In the genomic region with DNA sequence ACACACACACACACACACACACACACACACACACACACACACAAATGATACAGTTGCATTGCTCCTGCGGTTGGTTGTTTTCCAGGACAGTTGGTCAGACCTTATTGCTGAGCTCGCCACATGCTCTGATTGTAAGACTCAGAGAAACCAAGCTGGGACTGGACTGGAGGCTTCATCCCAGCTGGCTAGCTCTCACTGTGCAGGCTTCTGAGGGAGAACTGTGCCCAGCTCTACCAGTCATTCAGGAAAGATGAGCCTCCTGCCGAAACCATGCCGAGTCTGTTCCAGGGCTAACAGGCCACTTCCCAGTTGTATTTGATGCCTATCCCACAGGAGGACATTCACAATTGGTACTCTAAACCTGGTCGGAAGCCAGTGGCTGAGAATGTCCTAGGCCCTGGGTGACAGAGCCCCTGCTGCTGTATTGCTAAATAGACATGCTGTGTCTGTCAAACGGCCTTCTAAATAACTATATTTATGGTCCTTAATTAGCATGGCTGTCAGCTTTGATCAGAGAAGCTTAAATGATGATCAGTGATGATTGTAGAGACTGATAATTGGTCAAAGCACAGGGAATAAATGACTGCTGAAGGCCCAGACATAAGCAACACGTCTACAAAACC, we compare ENCODE assay signal across 13 mouse cellular contexts.
A peak's percentile ranks its signal among the peaks of the same experiment; 100 is the strongest.
DNase-seq lines count a peak whose midpoint lies in the region; ATAC-seq lines count a peak whose summit lies in the region.
"Had no signal": no experiment of that assay in that cellular context is flagged by ENCODE, and none has a peak within 500 bp of the region (broad histone marks: within the 10 kb centered on the region; RNA-seq: fewer than 3 reads in every experiment).

No protein-coding gene starts in this region.

- H3K9ac ChIP-seq in forebrain, embryonic 14.5 days (ENCODE audit: low read length), result no peak overlapping the region
- H3K9ac ChIP-seq in neural tube, embryonic 12.5 days, result no peak overlapping the region
- H3K9ac ChIP-seq: limb, embryonic 12.5 days had no signal

- H3K36me3 ChIP-seq in forebrain, embryonic 14.5 days (ENCODE audit: control insufficient read depth, insufficient read depth, low read length), result no peaks in the 10 kb centered on the region
- no peaks in the 10 kb centered on the region for H3K36me3 ChIP-seq in neural tube, embryonic 12.5 days
- H3K36me3 ChIP-seq: limb, embryonic 12.5 days had no signal

- no peak overlapping the region for H3K27ac ChIP-seq in forebrain, embryonic 14.5 days (ENCODE audit: low read depth, low read length)
- H3K27ac ChIP-seq in neural tube, embryonic 12.5 days, result no peak overlapping the region
- H3K27ac ChIP-seq: limb, embryonic 12.5 days had no signal

- H3K9me3 ChIP-seq in forebrain, embryonic 14.5 days (replicated peaks; ENCODE audit: control insufficient read depth, low read length), result no peaks in the 10 kb centered on the region
- H3K9me3 ChIP-seq in neural tube, embryonic 12.5 days, result no peaks in the 10 kb centered on the region
- H3K9me3 ChIP-seq: limb, embryonic 12.5 days had no signal

- ATAC-seq in forebrain, embryonic 14.5 days, result peak; percentile 34; the same call in 1 of the 2 replicates
- ATAC-seq in neural tube, embryonic 12.5 days (ENCODE audit: low FRiP score, low read depth), result peak; percentile 79

- H3K4me2 ChIP-seq in forebrain, embryonic 14.5 days (ENCODE audit: low read length), result no peak overlapping the region
- H3K4me2 ChIP-seq in neural tube, embryonic 12.5 days (replicated peaks), result no peak overlapping the region
- H3K4me2 ChIP-seq: limb, embryonic 12.5 days had no signal

- 51% methylated on average over 7 of the region's 7 CpGs for WGBS in forebrain, embryonic 14.5 days
- WGBS in neural tube, embryonic 12.5 days, result 26% methylated on average over 7 of the region's 7 CpGs

- no peaks in the 10 kb centered on the region for H3K4me1 ChIP-seq in forebrain, embryonic 14.5 days (ENCODE audit: control insufficient read depth, insufficient read depth, low read length)
- no peaks in the 10 kb centered on the region; the same call in 1 of the 2 replicates for H3K4me1 ChIP-seq in neural tube, embryonic 12.5 days
- H3K4me1 ChIP-seq: limb, embryonic 12.5 days had no signal

- peak; percentile 22 to 39 for DNase-seq in layer of hippocampus, postnatal 10 days (ENCODE audit: low spot score in 2 of 2)
- DNase-seq in layer of hippocampus, adult 9-10 months (ENCODE audit: low spot score), result no peak
- peak; percentile 41 to 57 for DNase-seq in cerebellum, postnatal 14 days
- peak; percentile 14 for DNase-seq in forebrain, embryonic 14.5 days (ENCODE audit: low spot score)
- no peak for DNase-seq in embryo, embryonic 11 days
- DNase-seq in lung, postnatal 10 days, result no peak
- DNase-seq: adrenal gland, postnatal 14 days; heart, adult 18-20 months; heart, postnatal 4 days; lung, adult 18-20 months had no signal

- H3K4me3 ChIP-seq in forebrain, embryonic 14.5 days (ENCODE audit: low read depth, low read length), result no peak overlapping the region
- H3K4me3 ChIP-seq in neural tube, embryonic 12.5 days, result no peak overlapping the region
- H3K4me3 ChIP-seq: limb, embryonic 12.5 days had no signal

- H3K27me3 ChIP-seq in forebrain, embryonic 14.5 days (replicated peaks; ENCODE audit: control insufficient read depth, insufficient read depth, low read length), result no peaks in the 10 kb centered on the region
- no peaks in the 10 kb centered on the region for H3K27me3 ChIP-seq in neural tube, embryonic 12.5 days (replicated peaks)
- H3K27me3 ChIP-seq: CH12.LX; limb, embryonic 12.5 days had no signal

Comparison
In these comparisons a context has a peak if more than half of its experiments do, and no peak if none do; other contexts are left out.
1. DNase-seq: peak in layer of hippocampus, postnatal 10 days (2 of 2), cerebellum, postnatal 14 days (2 of 2) and forebrain, embryonic 14.5 days (single experiment); none in layer of hippocampus, adult 9-10 months (single experiment), embryo, embryonic 11 days (single experiment) and lung, postnatal 10 days (single experiment).